Mouse (Mus musculus) liver, embryonic 14.5 days (tissue): ENCODE results near the gene Fbxl18.

Experiments used
- CTCF ChIP-seq: IDR thresholded peaks from 2 replicates; pipeline ENCODE4 v1.5.1; 2016; ENCODE audit warnings: antibody characterized with exemption, low read depth, control low read depth
- EP300 ChIP-seq: IDR thresholded peaks from 2 replicates; pipeline ENCODE4 v1.6.1; 2016; ENCODE audit warnings: antibody characterized with exemption, low read depth

DNA sequence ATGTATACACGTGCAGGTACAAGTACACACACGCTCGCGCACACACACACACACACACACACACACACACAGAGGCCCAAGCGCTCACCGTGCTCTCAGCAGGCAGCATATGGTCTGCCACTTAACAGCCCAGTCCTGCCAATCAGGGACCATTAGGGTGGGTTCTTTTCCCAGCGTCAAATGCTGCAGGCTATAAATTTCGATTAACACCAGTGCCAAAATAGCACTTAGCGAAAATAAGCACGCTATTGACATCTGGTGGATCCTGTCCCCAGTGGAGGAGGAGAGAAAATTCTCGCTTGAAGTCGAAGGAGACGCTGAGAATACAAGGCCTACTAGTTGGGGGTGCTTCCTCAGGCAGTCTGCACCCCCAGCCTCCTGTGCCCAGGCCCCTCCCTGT is 25.8 kb downstream of the Fbxl18 start:
- TF ChIP-seq EP300 (no peak), CTCF (no peak)
